Mouse (Mus musculus) forebrain, embryonic 14.5 days (tissue): ENCODE measurements around the gene Tmem242. TPM values are rescaled to one million over a fixed set of nuclear protein-coding genes. Genes with fewer than 3 reads are reported as not detected.
"Not testable (repeated sequence)": the region's sequence is repeated elsewhere in the genome, so short reads cannot be mapped to it uniquely, and the experiment has no call there.

Experiments
- ATAC-seq: fragments of 200-750 bp; cut with Nextera tagmentation; 2 replicates; pipeline ENCODE4 v1.8.0; 2017; ENCODE audit warnings: mild to moderate bottlenecking, moderate library complexity
- DNase-seq: peaks from one replicate; pipeline ENCODE4 v3.0.0-alpha.2; 2015; ENCODE audit warnings: low spot score
- H3K27ac ChIP-seq: fragments of 300-500 bp; sonication (generic); 2 replicates; pipeline ENCODE4 v1.5.1; 2014; ENCODE audit warnings: low read depth, mild to moderate bottlenecking, control low read depth, low read length, moderate library complexity
- H3K27me3 ChIP-seq: fragments of 300-500 bp; sonication (generic); replicated peaks from 2 replicates; pipeline ENCODE4 v1.6.1; 2014; ENCODE audit warnings: low read length, control low read depth, mixed read lengths; ENCODE audit not compliant: control insufficient read depth, insufficient read depth
- H3K36me3 ChIP-seq: fragments of 300-500 bp; sonication (generic); 2 replicates; pipeline ENCODE4 v1.6.1; 2014; ENCODE audit warnings: low read length, control low read depth; ENCODE audit not compliant: control insufficient read depth, insufficient read depth
- H3K4me1 ChIP-seq: fragments of 300-500 bp; sonication (generic); 2 replicates; pipeline ENCODE4 v1.6.1; 2014; ENCODE audit warnings: antibody characterized with exemption, low read length, control low read depth; ENCODE audit not compliant: control insufficient read depth, insufficient read depth
- H3K4me2 ChIP-seq: fragments of 300-500 bp; sonication (generic); 2 replicates; pipeline ENCODE4 v1.6.1; 2014; ENCODE audit warnings: mild to moderate bottlenecking, control low read depth, low read length
- H3K4me3 ChIP-seq: fragments of 300-500 bp; sonication (generic); 2 replicates; pipeline ENCODE4 v1.5.1; 2014; ENCODE audit warnings: low read depth, low read length, control low read depth
- H3K9ac ChIP-seq: fragments of 300-500 bp; sonication (generic); 2 replicates; pipeline ENCODE4 v1.6.1; 2014; ENCODE audit warnings: mild to moderate bottlenecking, low read length, control low read depth, moderate library complexity
- H3K9me3 ChIP-seq: fragments of 300-500 bp; sonication (generic); replicated peaks from 2 replicates; pipeline ENCODE4 v1.6.1; 2016; ENCODE audit warnings: low read length, control low read depth, mixed read lengths; ENCODE audit not compliant: control insufficient read depth
- WGBS: fragments of 180-500 bp; shearing (Covaris S2); extraction: QIAGEN DNeasy Blood & Tissue Kit; methylation state at CpG from one replicate; pipeline ENCODE4 v1.1.7; 2014; 5-methylcytosine and 5-hydroxymethylcytosine counted together
- polyA plus RNA-seq: library from polyadenylated mRNA; unstranded; fragments of >200 nt; fragmentation: Nextera tagmentation; extraction: Ambion mirVana; gene quantifications from 2 replicates; pipeline ENCODE4 v1.2.1, GENCODE M21; 2014

The Tmem242 gene
- polyA plus RNA-seq, 1 experiment from 2014 or later: 124 TPM

DNA sequence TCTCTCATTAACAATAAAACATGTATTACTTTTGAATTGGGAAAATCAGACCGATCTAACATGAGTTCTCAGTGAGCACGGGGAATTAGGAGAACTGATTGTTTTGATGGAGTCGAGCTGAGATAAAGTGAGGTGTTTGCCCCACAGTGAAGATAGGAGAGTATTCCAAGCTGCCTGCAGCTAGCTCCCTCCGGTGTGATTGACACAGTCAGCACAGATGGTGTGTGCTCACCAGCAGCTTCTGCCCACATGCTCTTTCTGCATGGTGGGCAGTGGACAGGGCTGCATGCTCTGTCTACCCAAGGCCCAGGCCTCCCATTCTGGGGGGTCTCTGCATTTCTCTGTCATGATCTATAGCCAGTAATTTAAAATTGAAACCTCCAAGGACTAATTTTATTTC is 13.6 kb upstream of the Tmem242 start:
- DNase-seq (peak; percentile 3), ATAC-seq (no peak)
- H3K9me3 ChIP-seq: no peaks in the 10 kb centered on the region
- 73% methylated on average over 4 of the region's 4 CpGs for WGBS
- no peak overlapping the region for H3K9ac ChIP-seq
- no peaks in the 10 kb centered on the region for H3K4me1 ChIP-seq
- H3K27me3 ChIP-seq: no peaks in the 10 kb centered on the region
- no peak overlapping the region for H3K4me2 ChIP-seq
- no peak overlapping the region for H3K27ac ChIP-seq
- H3K36me3 ChIP-seq: no peaks in the 10 kb centered on the region
- H3K4me3 ChIP-seq: no peak overlapping the region

DNA sequence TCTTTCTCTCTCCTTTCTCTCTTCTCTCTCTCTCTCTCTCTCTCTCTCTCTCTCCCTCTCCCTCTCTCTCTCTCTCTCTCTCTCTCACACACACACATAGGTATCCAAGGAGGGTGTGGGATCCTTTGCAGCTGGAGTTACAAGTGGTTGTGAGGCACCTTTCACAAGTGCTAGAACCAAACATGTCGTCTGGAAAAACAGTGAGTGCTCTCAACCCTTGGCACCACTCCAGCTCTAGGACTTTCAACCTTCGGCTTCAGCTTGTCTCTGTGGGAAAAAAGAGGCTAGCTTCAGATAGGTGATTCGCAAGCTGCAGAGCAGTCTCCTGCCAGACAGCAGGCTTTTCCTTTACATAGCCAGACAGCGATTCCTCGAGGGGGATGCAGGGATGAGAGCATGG is 3.7 kb upstream of the Tmem242 start:
- Histone ChIP-seq H3K4me2 (no peak overlapping the region), H3K27me3 (no peaks in the 10 kb centered on the region), H3K27ac (no peak overlapping the region), H3K9ac (no peak overlapping the region), H3K4me3 (no peak overlapping the region), H3K36me3 (no peaks in the 10 kb centered on the region), H3K4me1 (peaks cover 9% of the 10 kb centered on the region), H3K9me3 (no peaks in the 10 kb centered on the region)
- DNase-seq (no peak), ATAC-seq (no peak)
- 52% methylated on average over 5 of the region's 5 CpGs for WGBS

DNA sequence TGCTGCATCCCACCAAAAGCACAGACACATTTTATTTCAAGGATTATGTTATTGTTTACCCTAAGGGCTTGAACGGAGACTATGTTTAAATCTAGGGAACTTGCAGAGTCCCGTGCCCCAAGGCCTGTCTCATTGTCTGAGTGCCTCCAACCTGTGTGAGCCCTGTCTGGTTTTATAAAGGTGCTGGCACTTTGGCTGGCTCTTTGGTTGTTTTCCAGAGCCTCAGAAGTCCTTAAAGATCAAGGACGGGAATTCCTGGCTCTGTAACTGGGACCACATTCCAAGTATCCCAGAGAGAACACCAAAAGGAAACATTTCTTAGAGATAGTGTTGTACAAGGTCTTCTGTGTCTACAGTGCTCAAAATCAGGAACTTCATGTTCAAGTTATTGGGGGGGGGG is 3.2 kb upstream of the Tmem242 start:
- DNase-seq (no peak), ATAC-seq (no peak)
- Histone ChIP-seq H3K9me3 (no peaks in the 10 kb centered on the region), H3K36me3 (no peaks in the 10 kb centered on the region), H3K27me3 (no peaks in the 10 kb centered on the region), H3K4me1 (peaks cover 9% of the 10 kb centered on the region), H3K9ac (no peak overlapping the region), H3K27ac (no peak overlapping the region), H3K4me2 (no peak overlapping the region), H3K4me3 (no peak overlapping the region)
- 66% methylated on average over 3 of the region's 3 CpGs for WGBS

DNA sequence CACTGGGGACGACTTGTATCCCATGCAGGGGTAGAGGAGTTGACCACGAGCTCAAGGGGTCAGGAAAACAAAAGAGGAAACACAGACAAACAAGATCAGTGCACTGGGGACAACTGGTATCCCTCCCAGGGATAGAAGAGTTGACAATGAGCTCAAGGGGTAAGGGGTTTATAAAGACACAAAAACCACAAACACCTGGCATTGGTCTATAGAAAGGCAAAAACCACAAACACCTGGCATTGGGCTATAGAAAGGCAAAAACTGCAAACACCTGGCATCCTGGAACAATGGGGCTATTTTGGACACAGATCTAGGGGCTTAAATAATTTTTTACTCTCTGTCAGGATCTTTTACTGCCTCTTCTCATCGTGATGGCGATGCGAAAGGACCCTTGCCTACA is 2.3 kb upstream of the Tmem242 start:
- not testable (repeated sequence) for H3K9ac ChIP-seq, H3K4me3 ChIP-seq, H3K4me1 ChIP-seq, H3K4me2 ChIP-seq, H3K27me3 ChIP-seq, ATAC-seq, DNase-seq, H3K27ac ChIP-seq, H3K36me3 ChIP-seq, H3K9me3 ChIP-seq
- WGBS: 84% methylated on average over 5 of the region's 5 CpGs

DNA sequence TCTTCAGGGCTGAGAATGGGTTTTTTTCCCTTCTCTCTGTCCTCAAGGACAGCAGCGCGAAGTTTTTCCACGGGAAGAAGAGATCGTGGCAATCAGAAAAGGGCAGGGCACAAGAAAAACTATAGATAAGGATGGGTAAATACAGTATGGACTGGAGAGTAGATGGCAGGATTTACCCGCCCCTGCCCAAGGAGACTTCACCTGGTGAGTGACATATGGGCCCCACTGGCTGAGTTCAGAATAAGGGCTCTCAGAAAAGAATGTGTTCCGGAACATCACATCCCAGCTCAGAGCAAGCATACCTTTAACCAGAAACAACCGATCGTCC is 264 bp downstream of the Tmem242 start:
- Histone ChIP-seq H3K27me3 (no peaks in the 10 kb centered on the region), H3K27ac (no peak overlapping the region), H3K9ac (peak overlapping the region; percentile 70), H3K4me2 (peak overlapping the region; percentile 84), H3K9me3 (no peaks in the 10 kb centered on the region), H3K4me3 (peak overlapping the region; percentile 48), H3K4me1 (peaks cover 9% of the 10 kb centered on the region), H3K36me3 (no peaks in the 10 kb centered on the region; the same call in 1 of the 2 replicates)
- WGBS: 0% methylated on average over 8 of the region's 8 CpGs
- DNase-seq (no peak), ATAC-seq (peak; percentile 58)

DNA sequence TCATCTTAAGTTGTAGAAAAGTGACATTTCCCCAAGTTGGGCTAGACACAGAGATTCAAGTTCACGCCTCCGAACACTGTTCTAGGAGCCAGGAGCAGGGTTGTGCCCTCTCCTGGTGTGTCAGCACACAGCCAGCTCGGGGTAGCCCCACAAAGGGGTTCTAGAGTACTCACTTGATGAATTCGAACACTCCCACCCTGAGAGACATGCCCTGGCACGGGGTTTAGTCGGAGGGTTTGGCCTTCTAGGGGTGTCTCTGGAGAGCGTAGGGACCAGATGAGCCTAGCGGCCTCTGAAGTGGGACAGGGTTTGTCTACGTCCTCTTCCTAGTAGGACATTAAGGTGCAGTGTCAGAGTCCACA is 10.3 kb downstream of the Tmem242 start:
- no peaks in the 10 kb centered on the region for H3K4me1 ChIP-seq
- H3K9me3 ChIP-seq: no peaks in the 10 kb centered on the region
- DNase-seq (no peak), ATAC-seq (peak; percentile 67)
- peak overlapping the region; percentile 41; the same call in 1 of the 2 replicates for H3K27ac ChIP-seq
- 82% methylated on average over 9 of the region's 9 CpGs for WGBS
- no peak overlapping the region for H3K4me2 ChIP-seq
- no peaks in the 10 kb centered on the region for H3K27me3 ChIP-seq
- H3K36me3 ChIP-seq: peaks cover 23% of the 10 kb centered on the region
- no peak overlapping the region for H3K4me3 ChIP-seq
- H3K9ac ChIP-seq: no peak overlapping the region

DNA sequence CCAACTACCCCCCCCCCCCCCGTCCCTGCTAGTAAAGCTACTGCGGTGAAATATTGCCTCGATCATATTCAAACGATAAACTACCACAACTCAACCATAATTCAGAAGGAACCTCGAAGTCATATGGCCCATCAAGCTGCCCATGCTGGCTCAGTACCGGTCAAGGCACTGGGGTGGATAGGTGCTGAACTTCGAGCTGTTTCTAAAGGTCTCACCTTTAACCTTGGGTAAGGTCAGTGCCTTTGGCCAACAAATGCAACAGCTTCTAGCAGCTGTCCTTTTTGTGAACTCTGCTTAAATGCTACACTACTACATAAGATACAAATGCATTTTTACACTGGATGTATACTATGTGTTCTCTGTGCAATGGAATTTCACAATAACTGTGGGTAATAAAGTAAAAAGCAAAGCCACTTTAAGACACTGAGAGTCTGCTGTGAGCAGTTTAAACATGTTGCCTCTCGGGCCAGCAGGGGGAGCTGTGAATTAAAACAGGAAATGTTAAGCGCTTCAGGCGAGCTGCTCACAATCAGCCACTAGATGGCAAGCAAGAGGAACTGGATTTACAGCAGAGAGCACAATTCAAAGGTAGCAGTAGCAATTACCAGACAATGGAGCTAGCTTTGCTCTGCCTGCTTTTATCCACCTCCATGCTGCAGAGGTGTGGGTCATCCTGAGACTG is 10.8 kb downstream of the Tmem242 start:
- peak; percentile 90 for ATAC-seq
- no peak overlapping the region for H3K4me3 ChIP-seq
- H3K27me3 ChIP-seq: no peaks in the 10 kb centered on the region
- no peak overlapping the region for H3K4me2 ChIP-seq
- no peaks in the 10 kb centered on the region for H3K9me3 ChIP-seq
- no peaks in the 10 kb centered on the region for H3K4me1 ChIP-seq
- peak overlapping the region; percentile 41; the same call in 1 of the 2 replicates for H3K27ac ChIP-seq
- no peak overlapping the region for H3K9ac ChIP-seq
- DNase-seq: peak; percentile 98
- WGBS: 63% methylated on average over 10 of the region's 10 CpGs
- peaks cover 23% of the 10 kb centered on the region for H3K36me3 ChIP-seq

DNA sequence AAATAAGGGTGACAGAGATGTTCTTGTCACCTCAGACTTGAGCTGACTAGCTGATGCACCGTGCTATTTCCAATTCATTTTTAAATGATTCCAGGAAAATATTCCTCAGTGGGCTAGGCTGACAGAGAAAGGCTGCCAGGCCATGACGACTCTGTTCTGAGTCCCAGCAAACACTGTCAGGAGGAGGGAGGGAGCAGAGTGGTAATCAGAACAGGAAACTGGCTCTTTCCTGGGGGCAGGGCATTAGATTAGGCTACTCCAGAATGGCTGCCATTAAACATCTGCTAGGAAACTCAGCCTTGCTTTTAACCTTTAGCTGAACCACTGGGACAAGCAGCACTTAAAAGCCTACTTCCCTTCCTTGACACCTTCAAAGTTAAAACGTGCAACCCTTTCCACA is 14.9 kb downstream of the Tmem242 start:
- Histone ChIP-seq H3K9me3 (no peaks in the 10 kb centered on the region), H3K36me3 (0 out of 2 replicates have a peak, but pooled peaks cover 2% of the 10 kb centered on the region), H3K4me2 (no peak overlapping the region), H3K4me1 (no peaks in the 10 kb centered on the region), H3K9ac (no peak overlapping the region), H3K27ac (no peak overlapping the region), H3K4me3 (no peak overlapping the region), H3K27me3 (no peaks in the 10 kb centered on the region)
- 70% methylated on average over 3 of the region's 3 CpGs for WGBS
- DNase-seq (no peak), ATAC-seq (no peak)

DNA sequence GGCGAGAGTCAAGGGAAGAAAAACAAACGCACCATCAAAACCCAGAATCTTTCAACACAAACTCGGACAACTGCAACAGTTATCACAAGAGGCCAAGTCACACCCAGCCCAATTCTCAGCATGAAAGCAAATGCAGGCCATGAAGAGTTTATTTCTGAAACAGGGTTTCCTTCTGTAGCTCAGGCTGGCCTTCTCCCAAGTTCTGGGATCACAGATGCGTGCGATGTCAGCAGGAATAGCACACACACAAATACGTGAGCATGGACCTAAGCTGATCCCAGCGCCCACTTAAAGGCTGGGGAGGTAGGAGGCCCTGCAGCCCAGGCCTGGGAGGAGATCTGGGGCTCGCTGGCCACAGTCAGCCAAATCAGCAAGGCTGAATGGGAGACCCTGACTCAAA is 15.9 kb downstream of the Tmem242 start:
- DNase-seq: no peak
- 89% methylated on average over 8 of the region's 8 CpGs for WGBS
- H3K4me3 ChIP-seq: no peak overlapping the region

More for the DNA sequence above, 15.9 kb downstream of the Tmem242 start:
- Histone ChIP-seq H3K4me2 (no peak overlapping the region), H3K36me3 (0 out of 2 replicates have a peak, but pooled peaks cover 2% of the 10 kb centered on the region), H3K9ac (no peak overlapping the region), H3K4me1 (no peaks in the 10 kb centered on the region), H3K9me3 (no peaks in the 10 kb centered on the region), H3K27ac (no peak overlapping the region), H3K27me3 (no peaks in the 10 kb centered on the region)
- no peak for ATAC-seq
